Mouse (Mus musculus) left cerebral cortex, adult 2 months (tissue): ENCODE results near the gene Nup210l. TPM values are rescaled to one million over a fixed set of nuclear protein-coding genes. Genes with fewer than 3 reads are reported as not detected.
A peak's percentile ranks its signal among the peaks of the same experiment; 100 is the strongest.

ENCODE experiments used
- DNase-seq, 2 experiments: peaks; one replicate each; pipeline ENCODE4 v3.0.0; 2021 to 2022; ENCODE audit warnings: low spot score in 2 of 2, mixed read lengths in 1 of 2; ENCODE audit errors: extremely low spot score in 1 of 2
- H3K27ac ChIP-seq: fragments of 200-600 bp; 2 replicates; pipeline ENCODE4 v1.8.1; 2022
- H3K4me3 ChIP-seq: fragments of 200-600 bp; 2 replicates; pipeline ENCODE4 v1.8.1; 2022
- CTCF ChIP-seq: fragments of 200-600 bp; IDR thresholded peaks from 2 replicates; pipeline ENCODE4 v1.8.1; 2022; ENCODE audit warnings: antibody characterized with exemption, mild to moderate bottlenecking, moderate library complexity
- intact Hi-C: fragments of 180-260 bp; cut with DNase I; formaldehyde crosslinking; loops from one replicate; pipeline ENCODE4 v1.15.1; 2025
- total RNA-seq, 2 experiments: library from RNA; stranded (reverse); gene quantifications; 2 replicates each; pipeline ENCODE4 v1.2.3; 2021

The Nup210l gene
- total RNA-seq, 2 experiments from 2014 or later: 0.36 to 0.42 TPM

DNA sequence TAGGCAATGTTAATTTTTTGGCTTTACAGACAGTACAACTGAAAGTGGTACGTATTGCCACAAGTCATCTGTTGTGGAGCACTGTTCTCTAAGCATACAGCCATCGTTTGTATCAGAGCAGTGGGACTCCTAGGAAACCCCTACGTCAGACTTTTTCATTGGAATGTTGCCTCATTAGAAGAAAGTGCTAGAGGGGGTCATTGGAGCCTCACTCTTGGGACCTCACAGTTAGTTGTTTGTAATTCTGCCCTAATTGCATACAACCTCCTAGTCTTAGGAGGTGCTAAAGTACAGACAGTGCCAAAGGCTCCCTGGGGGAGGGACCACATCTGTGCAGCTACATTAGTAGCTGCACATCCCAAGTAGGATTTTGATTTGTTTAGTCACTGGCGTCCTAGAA, 90.8 kb downstream of the Nup210l start:
- H3K4me3 ChIP-seq: no peak overlapping the region
- TF ChIP-seq CTCF: no peak
- no peak for DNase-seq
- no peak overlapping the region for H3K27ac ChIP-seq
- intact Hi-C loops: no loop called here

DNA sequence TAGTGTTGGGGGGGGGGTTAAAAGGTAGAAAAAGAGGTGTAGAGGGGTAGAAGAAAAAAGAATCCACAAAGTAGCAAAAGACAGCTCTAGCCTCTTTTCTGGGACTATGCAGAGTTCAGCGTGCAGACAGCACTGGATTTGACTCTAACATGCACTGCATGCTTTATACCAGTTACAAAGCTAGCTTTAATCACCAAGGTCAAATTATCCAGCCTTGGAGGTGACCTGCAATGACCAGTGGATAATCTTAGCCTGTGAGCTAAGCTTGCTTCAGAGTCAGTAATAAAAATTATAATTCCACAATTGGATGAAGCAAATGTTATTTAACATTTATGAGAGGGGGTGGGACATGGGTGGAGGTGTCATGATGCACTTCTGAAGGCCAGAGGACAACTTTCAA, 91.7 kb downstream of the Nup210l start:
- no peak overlapping the region for H3K4me3 ChIP-seq
- intact Hi-C loops: no loop called here
- TF ChIP-seq CTCF: no peak
- no peak for DNase-seq
- no peak overlapping the region for H3K27ac ChIP-seq

DNA sequence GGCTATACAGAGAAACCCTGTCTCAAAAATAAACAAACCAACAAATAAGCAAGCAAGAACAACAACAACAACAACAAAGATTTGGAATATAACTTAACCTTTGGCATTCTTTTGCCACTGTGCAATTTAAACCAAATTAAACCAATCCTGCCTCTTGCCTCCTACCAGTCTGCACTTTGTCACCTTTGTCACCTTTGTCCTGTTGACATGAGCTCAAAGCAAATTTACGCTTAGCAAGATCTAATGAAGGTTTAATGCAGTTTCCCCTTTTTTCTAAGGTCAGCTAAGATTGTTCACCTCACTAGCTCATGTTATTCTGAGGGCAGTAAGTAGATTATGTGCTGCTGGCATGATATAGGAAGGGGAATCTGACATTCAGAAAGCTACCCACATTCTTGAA, 93.6 kb downstream of the Nup210l start:
- Histone ChIP-seq H3K4me3 (no peak overlapping the region), H3K27ac (no peak overlapping the region)
- no peak for DNase-seq
- no peak for TF ChIP-seq CTCF
- intact Hi-C loops: no loop called here

DNA sequence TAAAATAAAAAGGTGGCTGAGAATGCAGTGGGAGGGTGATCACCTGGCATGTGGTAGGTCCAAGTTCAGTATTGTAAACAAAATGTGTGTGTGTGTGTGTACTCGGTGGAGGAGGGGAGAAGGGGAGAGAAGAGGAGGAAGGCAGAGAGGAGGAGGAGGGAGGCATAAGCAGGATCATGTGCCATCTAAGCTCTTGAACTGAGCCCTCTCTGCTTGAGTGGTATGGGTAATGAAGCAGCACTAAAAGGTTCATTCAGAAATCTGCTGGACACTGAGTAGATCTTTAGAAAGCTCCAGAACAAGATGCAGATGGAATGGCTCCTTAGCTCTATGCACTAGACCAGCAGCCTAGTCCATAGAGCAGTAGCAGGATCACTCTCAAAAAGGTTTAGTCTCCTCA, 99.0 kb downstream of the Nup210l start:
- TF ChIP-seq CTCF: no peak
- intact Hi-C loops: no loop called here
- DNase-seq: no peak
- H3K4me3 ChIP-seq: no peak overlapping the region
- H3K27ac ChIP-seq: no peak overlapping the region

DNA sequence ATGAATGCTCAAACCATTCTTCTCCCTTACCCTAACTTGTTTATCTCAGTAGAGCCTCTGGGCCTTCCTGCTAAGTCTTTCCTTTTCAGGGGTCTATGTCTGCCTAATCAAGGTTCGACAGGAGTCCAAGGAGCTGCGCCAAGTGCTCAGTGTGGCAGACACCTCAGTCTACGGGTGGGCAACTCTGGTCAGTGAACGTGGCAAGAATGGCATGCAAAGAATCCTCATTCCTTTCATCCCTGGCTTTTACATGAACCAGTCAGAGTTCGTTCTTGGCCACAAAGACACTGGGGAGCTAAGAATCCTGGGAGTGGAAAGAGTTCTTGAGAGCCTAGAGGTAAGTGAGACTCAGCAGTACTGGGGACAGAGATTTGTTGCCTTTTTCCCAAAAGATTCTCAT, 99.7 kb downstream of the Nup210l start:
- H3K27ac ChIP-seq: no peak overlapping the region
- DNase-seq: no peak
- no peak overlapping the region for H3K4me3 ChIP-seq
- intact Hi-C loops: no loop called here
- no peak for TF ChIP-seq CTCF

DNA sequence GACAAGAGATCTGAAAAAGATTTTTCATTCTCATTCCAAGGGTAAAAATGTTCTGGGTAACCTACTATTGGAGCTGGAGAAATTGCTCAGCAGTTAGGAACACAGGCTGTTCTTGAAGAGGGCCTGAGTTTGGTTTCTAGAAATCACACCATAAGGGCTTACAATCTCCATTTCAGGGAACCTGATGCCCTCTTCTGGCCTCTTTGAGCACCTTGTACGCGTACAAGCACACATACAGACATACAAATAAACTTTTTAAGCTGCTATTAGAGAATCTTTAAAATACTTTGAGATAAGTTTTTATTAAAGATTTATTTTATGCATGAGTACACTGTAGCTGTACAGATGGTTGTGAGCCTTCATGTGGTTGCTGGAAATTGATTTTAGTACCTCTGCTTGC, 100.7 kb downstream of the Nup210l start:
- intact Hi-C loops: no loop called here
- no peak; the same call in 1 of the 2 replicates for TF ChIP-seq CTCF
- no peak for DNase-seq
- H3K4me3 ChIP-seq: no peak overlapping the region
- H3K27ac ChIP-seq: no peak overlapping the region

DNA sequence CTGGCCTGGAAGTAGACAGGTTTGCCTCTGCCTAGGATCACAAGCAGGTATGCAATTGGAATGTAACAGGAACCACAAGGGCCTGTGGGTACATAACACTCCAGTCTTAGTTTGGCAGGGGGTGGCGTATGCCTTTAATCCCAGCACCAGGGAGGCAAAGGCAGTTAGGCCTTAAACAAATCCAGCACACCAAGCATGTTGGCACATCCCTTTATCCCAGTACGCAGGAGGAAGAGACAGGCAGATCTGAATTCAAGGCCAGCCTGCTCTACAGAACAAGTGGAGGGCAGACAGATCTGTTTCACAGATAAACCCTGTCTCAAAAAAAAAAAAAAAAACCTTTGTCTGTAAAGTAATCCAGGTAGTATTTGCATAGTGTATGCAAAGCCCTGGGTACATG, 104.7 kb downstream of the Nup210l start:
- DNase-seq: no peak
- Histone ChIP-seq H3K4me3 (no peak overlapping the region), H3K27ac (no peak overlapping the region)
- intact Hi-C loops: no loop called here
- TF ChIP-seq CTCF: no peak

DNA sequence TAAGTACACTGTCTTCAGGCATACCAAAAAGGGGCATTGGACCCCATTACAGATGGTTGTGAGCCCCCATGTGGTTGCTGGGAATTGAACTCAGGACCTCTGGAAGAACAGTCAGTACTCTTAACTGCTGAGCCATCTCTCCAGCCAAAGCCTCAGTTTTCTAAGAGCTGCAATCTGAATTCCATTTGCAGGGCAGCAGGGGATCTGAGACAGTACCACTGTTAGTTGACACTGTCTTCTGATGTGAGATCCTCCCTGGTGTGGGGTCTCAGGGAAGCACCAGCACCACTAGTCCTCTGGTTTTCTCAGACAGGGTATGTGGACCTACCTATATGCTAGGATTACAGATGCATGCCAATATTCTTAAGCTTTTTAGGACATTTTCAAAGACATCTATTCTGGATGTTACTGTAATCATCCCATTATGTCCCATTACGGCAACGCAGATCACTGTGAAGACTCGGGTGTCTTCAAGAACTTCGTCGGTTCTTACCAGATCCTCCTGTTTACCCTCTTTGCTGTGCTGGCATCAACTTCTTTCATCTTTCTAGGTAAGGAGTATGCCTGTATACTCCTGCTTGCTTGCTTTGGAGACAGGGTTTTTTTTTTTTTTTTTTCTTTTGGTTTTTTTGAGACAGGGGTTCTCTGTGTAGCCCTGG, 106.1 kb downstream of the Nup210l start:
- no peak overlapping the region for H3K4me3 ChIP-seq
- no peak overlapping the region for H3K27ac ChIP-seq
- DNase-seq: no peak
- no peak for TF ChIP-seq CTCF
- intact Hi-C loops: loop anchor here (5.0 kb wide), 2 partner anchors 93 to 128 kb away; no protein-coding TSS in a partner anchor

DNA sequence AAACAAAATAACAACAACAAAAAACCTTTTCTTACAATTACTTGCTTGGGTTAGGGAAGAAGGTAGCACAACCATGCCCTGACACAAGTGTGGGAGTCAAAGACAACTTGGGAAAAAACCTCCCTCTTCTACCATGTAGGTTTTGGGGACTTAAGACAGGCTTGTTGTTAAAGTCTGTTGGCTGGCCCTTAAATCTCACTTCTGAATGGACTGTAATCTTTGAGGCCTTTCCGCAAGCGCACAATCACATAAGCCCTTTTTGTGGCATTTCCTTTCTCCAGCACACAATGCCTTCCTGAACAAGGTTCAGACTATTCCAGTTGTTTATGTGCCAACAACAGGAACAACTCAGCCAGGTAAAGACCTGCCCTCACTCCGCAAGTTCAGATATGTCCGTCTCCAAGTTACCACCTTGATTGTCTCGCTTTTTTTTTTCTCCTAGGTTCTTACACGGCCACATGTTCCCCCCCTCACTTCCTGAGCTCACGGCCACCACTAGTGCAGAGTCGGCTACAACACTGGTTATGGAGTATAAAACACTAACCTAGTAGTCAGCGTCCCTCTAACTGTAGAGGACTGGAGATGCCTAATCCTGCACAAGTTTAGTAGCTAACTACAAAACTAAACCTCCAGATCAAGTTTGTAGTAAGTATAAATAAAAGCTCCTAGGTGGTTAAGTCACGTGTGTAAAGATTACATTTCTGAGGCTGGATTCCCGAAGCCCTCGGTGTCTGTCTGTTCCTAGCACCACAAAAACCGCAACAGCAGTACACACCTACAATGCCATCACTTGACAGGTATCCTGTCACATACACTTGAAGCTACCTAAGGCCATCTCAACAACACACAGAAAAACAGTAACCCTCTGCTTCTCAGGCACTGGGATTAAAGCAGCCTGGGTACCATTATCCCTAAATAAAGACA, 107.8 kb downstream of the Nup210l start:
- TF ChIP-seq CTCF: no peak
- intact Hi-C loops: loop anchor here (5.0 kb wide), 2 partner anchors 94 to 129 kb away; no protein-coding TSS in a partner anchor
- no peak for DNase-seq
- H3K27ac ChIP-seq: no peak overlapping the region
- H3K4me3 ChIP-seq: peak overlapping the region; percentile 71

DNA sequence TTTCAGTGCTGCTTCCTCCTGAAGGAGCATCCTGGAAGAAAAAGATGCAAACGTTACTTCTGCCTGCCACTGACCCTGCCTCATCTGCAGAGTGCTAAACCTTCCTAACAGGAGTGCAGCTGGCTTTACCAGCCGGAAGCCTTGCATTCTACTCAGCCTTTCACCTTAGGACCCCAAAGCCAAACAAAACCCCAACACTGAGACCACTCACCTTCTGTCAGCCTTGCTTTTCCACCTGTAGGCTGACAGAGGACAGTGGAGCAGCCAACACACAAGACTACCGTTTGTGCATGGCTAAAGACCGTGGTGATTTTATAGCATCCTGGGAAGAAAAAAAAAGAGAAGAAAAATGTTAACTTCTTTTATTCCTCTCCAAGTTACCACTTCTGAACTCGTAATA, 108.8 kb downstream of the Nup210l start:
- intact Hi-C loops: loop anchor here (5.0 kb wide), 2 partner anchors 95 to 130 kb away; no protein-coding TSS in a partner anchor
- Histone ChIP-seq H3K4me3 (peak overlapping the region; percentile 71), H3K27ac (peak overlapping the region; percentile 97)
- no peak for DNase-seq
- TF ChIP-seq CTCF: no peak

DNA sequence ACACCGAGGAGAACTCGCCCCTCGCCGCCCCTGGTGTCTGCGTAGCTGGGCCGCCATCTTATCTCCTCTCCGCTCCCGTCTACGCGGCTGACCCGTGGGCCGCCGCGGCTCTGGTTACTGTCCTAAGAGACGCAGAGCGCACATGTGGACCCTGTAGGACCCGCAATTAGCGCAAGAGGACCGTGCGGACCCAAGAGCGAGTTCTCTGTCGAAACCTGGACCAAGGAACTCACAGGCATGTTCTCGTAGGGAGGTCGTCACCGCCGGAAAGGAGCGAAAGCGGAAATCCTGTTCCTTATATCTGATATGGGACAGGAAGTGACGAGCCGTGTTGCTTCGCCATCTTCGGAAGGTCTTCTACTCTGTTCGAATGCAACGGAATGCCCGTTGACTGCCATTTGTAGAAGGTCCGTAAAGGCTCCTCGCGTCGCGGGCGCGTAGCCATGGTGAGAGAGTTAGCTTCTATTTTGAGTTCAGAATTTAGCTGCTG, 109.5 kb downstream of the Nup210l start, which contains the start of the genes Rps27 and Rab13:
Gene Rps27, minus strand, starts transcription at position 275 of the 490 bp plus-strand sequence.
Gene Rab13, plus strand, starts transcription at position 319 of the 490 bp plus-strand sequence.
- intact Hi-C loops: loop anchor here (5.0 kb wide), 2 partner anchors 96 to 131 kb away; no protein-coding TSS in a partner anchor
- no peak for TF ChIP-seq CTCF
- H3K4me3 ChIP-seq: peak within 1 kb of the TSS; percentile 71

More for the DNA sequence above, 109.5 kb downstream of the Nup210l start, which contains the start of the genes Rps27 and Rab13:
- DNase-seq: peak; percentile 87 to 89
- H3K27ac ChIP-seq: peak within 1 kb of the TSS; percentile 97
